Mouse (Mus musculus) cortical plate, adult 2 months (tissue): ENCODE data around the gene Tmem176a. TPM values are rescaled to one million over a fixed set of nuclear protein-coding genes. Genes with fewer than 3 reads are reported as not detected.

ENCODE experiments used
- H3K27ac ChIP-seq: fragments of 200-500 bp; 2 replicates; pipeline ENCODE4 v1.5.1; 2012; ENCODE audit warnings: low read length, control low read depth, inconsistent platforms; ENCODE audit not compliant: insufficient read depth
- H3K4me1 ChIP-seq: fragments of 200-500 bp; 2 replicates; pipeline ENCODE4 v1.6.1; 2011; ENCODE audit warnings: low read length; ENCODE audit not compliant: control insufficient read depth, insufficient read depth
- H3K4me3 ChIP-seq: fragments of 200-500 bp; 2 replicates; pipeline ENCODE4 v1.5.1; 2011; ENCODE audit warnings: mild to moderate bottlenecking, low read length, control low read depth; ENCODE audit not compliant: insufficient read depth
- CTCF ChIP-seq: fragments of 200-500 bp; IDR thresholded peaks from 2 replicates; pipeline ENCODE4 v1.5.1; 2011; ENCODE audit warnings: mild to moderate bottlenecking, control low read depth, low read length; ENCODE audit not compliant: insufficient read depth; ENCODE audit errors: extremely low read depth
- POLR2A ChIP-seq: fragments of 200-500 bp; IDR thresholded peaks from 2 replicates; pipeline ENCODE4 v1.6.1; 2011; ENCODE audit warnings: mild to moderate bottlenecking, low read length, control low read depth; ENCODE audit not compliant: insufficient read depth; ENCODE audit errors: extremely low read depth
- polyA plus RNA-seq: library from polyadenylated mRNA; depleted of rRNA; stranded (reverse); fragments of >200 nt; gene quantifications from 2 replicates; pipeline ENCODE4 v1.2.3, GENCODE M21; 2012; rRNA removed

Tmem176a gene
- polyA plus RNA-seq, 1 experiment: 25.8 TPM

DNA sequence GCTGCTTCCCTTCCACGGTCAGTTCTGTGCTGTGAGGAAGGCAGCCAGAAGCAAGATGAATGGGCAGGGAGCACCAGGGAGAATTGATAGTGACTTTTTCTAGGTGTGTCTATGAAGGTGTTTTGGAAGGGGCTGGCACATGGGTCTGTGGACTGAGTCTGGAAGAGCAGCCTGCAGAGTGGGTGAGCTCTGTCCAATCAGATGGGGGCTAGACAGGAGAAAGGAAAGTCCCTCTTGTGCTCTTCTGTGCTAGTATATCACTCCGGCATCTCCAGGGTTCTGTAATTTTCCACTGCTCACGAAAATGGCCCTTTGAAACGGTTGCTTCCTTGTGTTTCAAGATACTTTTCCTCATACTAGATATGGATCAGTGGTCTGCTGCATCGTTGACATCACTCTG, 31.9 kb downstream of the Tmem176a start, which contains the start of gene Aoc1:
TSS of gene Aoc1 (plus strand) at position 301 of the 400 bp plus-strand sequence.
- Histone ChIP-seq H3K27ac (no peak within 1 kb of the TSS), H3K4me1 (no peaks in the 10 kb centered on the region)
- TF ChIP-seq POLR2A: no peak

DNA sequence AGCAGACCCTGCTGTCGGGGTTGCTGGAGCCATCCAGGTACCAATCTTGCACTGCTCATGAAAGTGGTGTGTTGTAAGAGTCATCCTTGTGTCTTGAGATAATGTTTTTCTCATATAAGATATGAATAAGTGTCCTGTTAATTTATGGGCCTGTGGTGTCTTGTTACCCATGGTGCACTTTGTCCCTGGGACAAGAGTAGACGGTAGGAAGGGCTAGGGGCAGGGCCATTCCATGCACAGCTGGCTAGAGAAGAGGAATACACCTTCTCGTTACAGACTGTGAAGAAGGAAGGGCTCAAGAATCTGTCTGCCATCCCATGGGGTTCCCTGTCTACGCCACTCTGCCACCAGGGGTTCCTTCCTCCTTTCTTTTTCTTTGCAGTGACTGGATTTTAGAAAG, 33.9 kb downstream of the Tmem176a start:
- Histone ChIP-seq H3K4me1 (no peaks in the 10 kb centered on the region), H3K27ac (no peak overlapping the region)
- TF ChIP-seq POLR2A (no peak), CTCF (no peak)

More for the DNA sequence above, 31.9 kb downstream of the Tmem176a start, which contains the start of gene Aoc1:
- H3K4me3 ChIP-seq: no peak within 1 kb of the TSS

DNA sequence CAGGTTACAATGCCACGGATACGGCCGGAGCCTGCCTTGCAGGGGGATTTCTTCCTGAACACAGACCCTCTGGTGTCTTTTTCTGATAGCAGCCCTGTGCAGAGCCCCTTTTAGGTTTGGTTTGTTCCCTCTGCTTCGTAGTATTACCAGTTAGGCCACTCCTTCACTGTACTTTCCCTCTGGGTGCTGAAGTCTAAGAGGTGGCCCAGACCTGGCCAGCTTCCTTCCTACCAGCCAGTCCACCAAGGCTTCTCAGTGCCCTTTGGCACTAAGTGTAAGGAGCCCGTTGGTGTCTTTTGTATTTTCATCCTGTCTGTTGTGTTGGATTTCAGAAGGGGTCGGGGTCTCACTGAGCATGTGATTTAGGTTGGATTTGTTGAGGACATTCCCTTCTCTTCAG, 34.8 kb downstream of the Tmem176a start:
- Histone ChIP-seq H3K4me3 (no peak overlapping the region), H3K27ac (no peak overlapping the region), H3K4me1 (no peaks in the 10 kb centered on the region)
- TF ChIP-seq CTCF: no peak
- TF ChIP-seq POLR2A: no peak

More for the DNA sequence above, 33.9 kb downstream of the Tmem176a start:
- no peak overlapping the region for H3K4me3 ChIP-seq

DNA sequence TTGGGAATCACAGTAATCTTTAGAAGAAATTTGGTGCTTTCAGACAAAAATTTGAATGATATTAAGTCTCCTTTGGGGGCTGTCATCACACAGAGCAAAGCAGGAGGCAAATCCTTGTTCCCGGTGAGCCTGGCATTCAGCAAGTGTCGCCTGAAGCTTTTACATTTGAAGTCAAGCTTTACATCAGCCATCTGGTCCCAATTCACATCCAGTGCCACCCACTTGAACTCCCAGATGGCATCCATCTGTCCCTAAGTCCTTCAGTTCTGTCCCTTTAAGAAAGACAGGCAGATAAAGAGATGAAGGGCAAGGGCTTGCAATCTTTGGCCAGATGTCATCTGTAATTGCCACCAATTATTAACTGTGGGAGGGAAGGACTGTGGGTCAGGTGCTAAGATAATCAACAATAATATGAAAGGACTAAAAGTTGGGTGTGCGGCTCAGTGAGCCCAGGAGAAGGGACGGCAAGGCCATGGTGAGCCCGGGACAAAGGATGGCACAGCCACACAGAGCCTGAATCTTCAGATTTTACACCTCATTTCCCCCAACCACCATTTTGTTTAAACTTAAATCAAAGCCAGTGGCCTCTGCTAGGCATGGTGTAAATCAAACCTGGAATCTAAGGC, 35.9 kb downstream of the Tmem176a start:
- Histone ChIP-seq H3K4me3 (no peak overlapping the region), H3K27ac (no peak overlapping the region)

DNA sequence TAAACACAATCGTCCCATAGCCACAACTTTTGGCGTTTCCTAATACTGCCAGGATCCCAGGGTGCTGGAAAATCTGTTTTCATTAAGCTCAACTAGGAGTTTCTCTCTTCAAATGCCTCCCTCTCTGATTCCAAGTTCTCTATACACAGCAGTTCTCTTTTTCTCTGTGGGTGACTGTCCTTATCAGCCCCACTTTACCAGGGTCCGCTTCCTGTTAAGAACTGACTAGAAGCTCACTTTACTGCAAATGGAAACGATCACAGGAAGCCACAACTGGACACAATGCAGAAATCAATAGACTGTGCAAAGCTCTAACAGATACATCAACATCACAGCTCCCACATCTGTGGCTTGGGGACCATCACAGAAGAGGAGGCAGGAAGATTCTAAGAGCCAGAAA, 53.5 kb downstream of the Tmem176a start:
- H3K4me1 ChIP-seq: no peaks in the 10 kb centered on the region
- no peak overlapping the region for H3K27ac ChIP-seq
- no peak for TF ChIP-seq CTCF
- no peak for TF ChIP-seq POLR2A
- no peak overlapping the region for H3K4me3 ChIP-seq

More for the DNA sequence above, 35.9 kb downstream of the Tmem176a start:
- no peaks in the 10 kb centered on the region for H3K4me1 ChIP-seq
- TF ChIP-seq CTCF (no peak), POLR2A (no peak)

DNA sequence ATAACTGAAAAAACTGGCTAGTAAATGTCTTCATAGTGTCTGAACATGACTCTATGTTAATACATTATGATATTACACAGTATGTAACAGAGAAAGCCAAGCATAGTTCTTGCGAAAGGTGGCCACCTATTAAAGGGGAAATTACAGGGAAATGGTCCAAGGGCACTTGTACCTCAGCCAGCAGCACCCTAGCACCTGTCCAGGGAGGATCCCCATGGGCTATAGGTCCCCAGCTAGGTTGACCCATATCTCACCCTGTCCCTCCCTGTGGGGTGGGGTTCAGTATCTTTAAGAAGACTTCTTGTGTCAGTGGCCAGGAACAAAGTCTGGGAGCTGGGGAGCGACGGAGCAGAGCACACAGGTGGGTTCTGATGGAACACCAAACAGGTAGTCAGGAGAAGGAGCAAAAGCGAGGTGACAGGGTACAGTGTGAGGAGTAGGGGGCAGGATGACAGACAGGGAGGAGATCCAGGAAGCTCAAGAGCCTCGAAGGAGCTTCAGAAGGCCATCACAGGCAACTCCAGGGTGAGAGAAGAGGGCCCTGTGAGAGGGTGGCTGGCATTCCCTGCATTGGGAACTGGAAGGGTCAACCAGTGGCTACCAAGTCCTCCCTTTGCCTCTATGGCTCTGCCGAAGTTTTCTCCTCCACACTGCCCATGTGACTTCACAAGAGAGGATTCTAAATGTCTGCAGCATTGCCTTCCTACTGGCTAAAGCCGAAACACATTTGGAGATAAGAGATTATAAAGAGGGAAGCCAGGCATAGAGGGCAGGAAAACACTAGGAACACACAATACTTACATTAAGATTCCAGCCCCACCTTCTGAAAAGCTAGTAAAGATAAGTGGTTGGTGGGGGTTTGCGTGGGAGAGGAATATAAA, 54.5 kb downstream of the Tmem176a start:
- TF ChIP-seq POLR2A (no peak), CTCF (no peak)
- Histone ChIP-seq H3K4me3 (no peak overlapping the region), H3K27ac (no peak overlapping the region), H3K4me1 (no peaks in the 10 kb centered on the region)

DNA sequence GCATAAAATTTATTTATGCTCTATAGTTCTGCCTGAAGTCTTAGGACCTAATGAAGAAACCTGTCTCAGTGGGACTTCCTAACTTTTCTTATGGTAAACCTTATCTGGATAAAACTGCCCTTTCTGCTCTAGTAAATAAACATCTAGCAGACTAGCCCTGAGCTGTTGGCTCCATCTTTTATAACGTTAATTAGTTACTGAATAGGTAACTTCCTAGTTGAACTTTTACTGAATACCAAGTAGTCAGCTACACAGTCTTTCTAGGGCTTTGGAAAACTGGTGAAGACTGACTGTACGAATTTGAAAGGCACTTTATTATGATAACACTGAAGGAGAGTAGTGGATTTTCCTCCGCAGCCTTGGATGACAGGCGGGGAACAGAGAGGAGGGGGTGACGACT, 55.2 kb downstream of the Tmem176a start:
- TF ChIP-seq POLR2A (no peak), CTCF (no peak)
- Histone ChIP-seq H3K4me1 (no peaks in the 10 kb centered on the region), H3K27ac (no peak overlapping the region), H3K4me3 (no peak overlapping the region)

Other genes with a start within 250 kb of the Tmem176a start
- 81.8 and 96.1 TPM in 2 replicates for gene Repin1, start 247.0 kb upstream of the Tmem176a start, polyA plus RNA-seq
- gene Gm44965, start 247.0 kb upstream of the Tmem176a start, polyA plus RNA-seq: 0.56 TPM in 1 of 2 replicates, not detected in the other
- gene Zfp775, start 238.9 kb upstream of the Tmem176a start, polyA plus RNA-seq: 6.8 and 6.9 TPM in 2 replicates
- gene AI854703, start 214.2 kb upstream of the Tmem176a start, polyA plus RNA-seq: 28.3 and 28.4 TPM in 2 replicates
- 1.2 and 1.9 TPM in 2 replicates for gene Gimap8, start 193.7 kb upstream of the Tmem176a start, polyA plus RNA-seq
- 0.65 and 0.66 TPM in 2 replicates for gene Gimap9, start 164.8 kb upstream of the Tmem176a start, polyA plus RNA-seq
- gene Gimap4, start 156.4 kb upstream of the Tmem176a start, polyA plus RNA-seq: 0.31 and 0.51 TPM in 2 replicates
- gene Gimap6, start 132.7 kb upstream of the Tmem176a start, polyA plus RNA-seq: 3.6 and 5.1 TPM in 2 replicates
- gene Gm28053, start 122.3 kb upstream of the Tmem176a start, polyA plus RNA-seq: 1.0 TPM in 2 replicates
- gene Gimap7, start 122.3 kb upstream of the Tmem176a start, polyA plus RNA-seq: not detected in 2 replicates
- 1.5 and 1.7 TPM in 2 replicates for gene Gimap1, start 101.9 kb upstream of the Tmem176a start, polyA plus RNA-seq
- 0.75 and 0.78 TPM in 2 replicates for gene Gimap5, start 94.7 kb upstream of the Tmem176a start, polyA plus RNA-seq
- 0.15 and 0.38 TPM in 2 replicates for gene Gimap3, start 70.1 kb upstream of the Tmem176a start, polyA plus RNA-seq
- gene Tmem176b, start 577 bp downstream of the Tmem176a start, polyA plus RNA-seq: 75.5 and 76.3 TPM in 2 replicates
- 0.04 TPM in 1 of 2 replicates, not detected in the other for gene Aoc1, start 32.0 kb downstream of the Tmem176a start, polyA plus RNA-seq
- not detected in 2 replicates for gene 1600015I10Rik, start 89.0 kb downstream of the Tmem176a start, polyA plus RNA-seq
- not detected in 2 replicates for gene Doxl2, start 134.0 kb downstream of the Tmem176a start, polyA plus RNA-seq
- not detected in 2 replicates for gene Svs1, start 145.9 kb downstream of the Tmem176a start, polyA plus RNA-seq
- 0.92 and 2.2 TPM in 2 replicates for gene Gpnmb, start 195.6 kb downstream of the Tmem176a start, polyA plus RNA-seq
- 18.9 and 19.2 TPM in 2 replicates for gene Malsu1, start 232.9 kb downstream of the Tmem176a start, polyA plus RNA-seq